Mouse (Mus musculus) adrenal gland, adult 18-20 months (tissue): Measurements from ENCODE around the gene Arhgap6. TPM values are rescaled to one million over a fixed set of nuclear protein-coding genes. Genes with fewer than 3 reads are reported as not detected.

Source experiments
- DNase-seq, 2 experiments: peaks; one replicate each; pipeline ENCODE4 v3.0.0; 2021 to 2022; ENCODE audit warnings: low spot score in 2 of 2
- total RNA-seq, 2 experiments: library from RNA; stranded (reverse); gene quantifications; 1 replicate in 1 of 2; 2 replicates in 1 of 2; pipeline ENCODE4 v1.2.3; 2021

The Arhgap6 gene
- total RNA-seq, 2 experiments from 2014 or later, result 1.7 to 2.6 TPM

DNA sequence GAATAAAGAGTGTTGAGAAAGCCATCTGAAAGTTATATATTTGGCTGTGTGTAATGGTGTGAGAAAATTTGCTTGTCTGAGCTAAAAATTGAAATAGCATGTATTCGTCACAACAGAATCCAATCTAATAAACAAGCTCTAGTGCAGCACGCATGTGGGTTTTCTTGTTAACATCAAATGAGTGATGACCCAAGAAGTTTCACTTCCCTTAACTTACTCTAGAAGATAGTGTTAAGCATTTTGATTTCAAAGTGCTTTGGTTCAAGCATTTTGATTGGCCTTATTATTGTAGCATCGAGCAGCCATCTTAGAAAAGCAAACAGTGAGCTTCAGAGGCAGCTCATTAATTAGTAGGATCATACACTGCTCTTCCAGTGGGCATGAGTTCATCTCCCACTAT lies 315.1 kb downstream of the Arhgap6 start:
- no peak for DNase-seq

DNA sequence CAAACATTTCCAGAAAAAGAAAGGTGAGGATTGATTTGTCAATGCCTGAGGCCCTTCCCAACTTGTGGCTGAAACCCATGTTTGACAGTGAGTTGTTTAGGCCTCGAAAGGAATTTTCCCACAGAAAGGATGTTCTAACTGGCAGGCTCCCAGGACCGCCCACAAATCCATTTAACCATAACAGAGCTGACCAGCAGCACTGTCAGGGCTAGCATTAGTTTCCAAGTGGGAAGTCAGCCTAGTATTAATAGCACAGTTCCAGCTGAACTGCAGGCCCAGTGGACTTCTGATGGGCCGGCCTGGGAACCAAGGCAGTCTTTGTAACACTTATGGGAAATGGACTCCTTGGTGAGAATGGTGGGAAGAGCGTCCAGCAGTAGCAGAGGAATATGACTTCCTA lies 317.8 kb downstream of the Arhgap6 start:
- DNase-seq, result no peak

DNA sequence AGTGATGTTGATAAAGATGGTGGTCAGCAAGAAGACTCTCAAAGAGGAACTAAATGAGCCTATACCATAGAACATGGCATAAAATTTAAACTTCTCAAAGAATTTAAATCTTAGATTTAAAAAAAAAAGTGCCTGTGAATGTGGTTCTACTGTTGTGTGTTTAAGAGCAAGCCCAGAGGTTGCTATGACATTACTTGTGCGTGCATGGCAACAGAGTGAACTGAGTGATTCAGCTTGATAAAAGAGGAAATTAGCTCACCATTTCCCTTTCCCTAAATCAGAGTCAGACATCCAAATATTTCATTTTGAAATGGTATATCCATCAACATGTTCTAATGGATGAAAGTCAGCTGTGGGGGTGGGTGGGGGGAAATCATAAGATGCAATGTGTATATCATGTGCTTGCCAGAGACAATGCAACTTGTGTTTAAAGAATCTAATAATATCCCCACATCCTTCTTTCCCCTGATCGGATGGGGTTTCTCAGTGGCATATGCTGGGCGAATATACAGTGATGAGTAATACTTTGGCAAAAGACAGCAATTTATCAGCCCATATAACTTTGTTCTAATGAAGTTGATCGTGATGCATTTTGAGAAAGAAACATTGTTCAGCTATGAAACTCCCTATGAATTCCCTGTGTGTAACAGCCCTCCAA lies 328.3 kb downstream of the Arhgap6 start:
- no peak for DNase-seq

DNA sequence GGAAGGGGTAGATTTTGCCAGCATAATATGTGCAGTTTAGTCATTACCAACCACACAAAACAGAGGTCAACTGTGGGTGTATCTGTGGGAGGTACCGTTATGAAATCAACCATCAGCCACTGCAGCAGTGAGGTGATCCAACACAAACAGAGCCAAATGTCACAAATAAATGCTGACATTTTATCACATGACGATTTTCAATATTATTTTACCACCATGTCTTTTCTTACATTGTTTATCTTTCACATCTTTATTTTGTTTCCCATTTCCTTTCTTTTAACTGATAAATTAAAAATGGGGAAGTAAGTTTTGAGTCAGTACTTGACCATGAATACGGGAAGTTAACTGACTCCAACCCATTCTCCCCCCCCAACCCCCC lies 328.9 kb downstream of the Arhgap6 start:
- no peak for DNase-seq

DNA sequence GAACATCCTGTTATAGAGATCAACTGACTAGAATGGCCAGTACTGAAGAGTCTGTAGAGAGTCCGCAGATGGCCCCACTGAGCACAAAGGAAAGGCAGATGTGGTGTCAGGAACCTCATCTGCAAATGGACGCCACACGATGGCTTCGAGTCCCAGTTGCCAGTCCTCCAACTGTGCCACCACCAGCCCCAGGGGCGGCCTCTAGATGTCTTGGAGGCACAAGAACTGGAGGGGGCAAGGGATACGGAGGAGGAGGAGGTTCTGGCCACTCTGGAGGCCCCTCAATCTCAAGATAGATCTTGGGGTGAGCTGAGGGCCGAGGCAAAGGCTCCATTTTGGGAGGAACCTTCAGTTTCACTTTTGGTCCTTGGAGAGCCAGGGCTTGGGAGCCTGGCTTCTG lies 344.9 kb downstream of the Arhgap6 start:
- no peak for DNase-seq

DNA sequence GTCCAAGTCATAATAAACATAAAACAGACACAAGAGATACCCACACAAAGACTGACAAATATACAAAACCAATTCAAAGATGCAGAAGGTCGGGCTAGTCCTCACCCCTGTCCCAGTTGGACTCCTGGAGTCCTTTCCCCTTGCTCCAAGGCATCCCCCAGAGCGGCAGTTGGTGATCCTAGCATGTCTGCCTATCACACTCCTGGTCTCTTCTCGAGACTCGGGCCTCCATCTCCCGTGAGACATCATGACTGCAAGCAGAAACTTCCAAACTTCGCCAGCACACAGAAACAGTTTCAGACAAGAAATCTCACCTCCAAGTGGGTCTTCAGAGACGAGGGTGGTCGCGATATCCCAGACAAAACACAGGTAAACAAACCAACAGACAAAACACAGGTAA lies 345.6 kb downstream of the Arhgap6 start:
- DNase-seq, result no peak

DNA sequence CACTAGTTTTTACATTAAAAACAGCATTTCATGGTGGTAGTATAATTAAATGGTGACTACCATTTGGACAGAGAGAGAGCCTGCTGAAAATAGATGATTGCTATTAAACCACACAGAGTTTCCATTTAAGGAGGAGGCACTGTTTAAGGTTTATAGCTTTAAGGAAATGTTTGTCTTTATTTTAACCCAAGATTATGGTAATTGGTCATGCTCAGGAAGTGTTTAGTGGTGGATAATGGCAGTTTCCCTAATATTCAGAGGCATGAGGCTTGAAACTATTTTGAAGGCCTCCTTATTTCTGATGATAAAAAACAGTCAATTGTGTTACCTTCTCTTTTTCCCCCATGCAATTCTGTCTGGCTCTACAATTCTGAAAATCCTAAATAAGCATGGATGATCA lies 358.9 kb downstream of the Arhgap6 start:
- no peak for DNase-seq

DNA sequence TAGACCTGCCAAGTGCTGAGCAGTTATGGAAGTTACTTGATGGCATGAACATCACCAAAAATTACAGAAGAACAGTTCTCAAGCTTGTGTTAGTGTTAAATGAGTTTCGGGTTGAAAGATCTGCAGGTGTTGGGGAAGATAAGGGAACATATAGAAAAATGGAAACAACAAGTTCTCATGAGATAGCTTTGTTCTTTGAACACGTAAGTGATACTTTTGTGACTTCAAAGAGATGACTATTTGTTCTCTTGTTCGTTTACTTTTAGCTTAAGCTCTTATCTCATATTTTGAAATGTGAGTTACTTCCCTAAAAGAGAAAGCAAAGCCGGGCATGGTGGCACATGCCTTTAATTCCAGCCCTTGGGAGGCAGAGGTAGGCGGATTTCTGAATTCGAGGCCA lies 363.5 kb downstream of the Arhgap6 start:
- DNase-seq, result no peak

DNA sequence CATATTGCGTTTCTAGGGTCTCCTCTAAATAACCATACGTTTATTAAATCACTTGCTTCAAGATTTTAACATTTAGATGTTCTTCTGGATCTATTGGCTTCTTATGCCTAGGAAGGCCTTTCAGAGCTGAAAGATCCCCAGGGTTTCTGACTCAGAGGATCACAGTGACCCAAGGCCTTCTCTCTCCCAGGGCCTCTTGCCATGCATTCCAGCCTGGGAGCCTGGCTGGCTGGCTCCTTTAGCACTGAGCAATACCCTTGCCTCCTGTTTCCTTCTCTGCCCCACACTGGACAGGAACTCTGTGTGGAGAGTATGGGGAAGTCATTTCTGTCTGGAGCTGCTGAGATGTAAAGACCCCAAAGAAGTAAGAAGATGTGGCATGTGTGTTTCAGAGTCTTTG lies 376.1 kb downstream of the Arhgap6 start:
- DNase-seq, result no peak

DNA sequence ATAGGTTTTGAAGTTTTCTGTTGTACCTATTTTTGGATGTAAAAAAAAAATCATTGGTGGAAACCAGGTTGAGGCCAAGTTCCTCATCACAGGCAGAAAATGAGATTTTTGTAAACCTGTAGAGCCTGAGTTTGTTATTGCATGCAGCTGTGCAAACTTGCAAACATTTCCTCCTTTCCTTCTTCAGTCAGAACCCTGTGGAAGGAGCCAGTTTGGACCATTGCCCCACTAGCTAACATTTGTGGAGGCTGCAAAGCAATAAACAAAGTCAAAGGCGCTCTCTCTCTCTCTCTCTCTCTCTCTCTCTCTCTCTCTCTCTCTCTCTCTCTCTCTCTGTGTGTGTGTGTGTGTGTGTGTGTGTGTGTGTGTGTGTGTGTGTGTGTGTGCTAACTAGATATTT lies 378.9 kb downstream of the Arhgap6 start:
- DNase-seq, result no peak

DNA sequence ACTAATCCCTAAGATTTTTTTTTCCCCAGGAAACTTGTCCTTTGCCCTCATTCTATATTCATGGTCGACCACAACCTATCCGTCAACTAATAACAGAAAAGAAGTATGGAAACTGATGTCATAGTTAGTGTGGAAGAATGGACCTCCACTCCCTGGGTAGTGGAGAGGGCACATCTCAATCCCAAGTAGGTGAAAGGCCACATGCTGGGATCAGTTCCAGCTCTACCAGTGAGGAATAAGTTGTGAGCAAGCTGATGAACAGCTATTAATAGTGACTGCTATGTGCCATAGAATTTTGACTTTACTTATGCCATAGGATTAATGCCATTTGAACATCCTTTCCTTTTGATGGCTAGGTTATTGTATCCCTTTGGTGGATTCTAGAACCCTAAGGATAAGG lies 383.7 kb downstream of the Arhgap6 start:
- DNase-seq, result no peak

DNA sequence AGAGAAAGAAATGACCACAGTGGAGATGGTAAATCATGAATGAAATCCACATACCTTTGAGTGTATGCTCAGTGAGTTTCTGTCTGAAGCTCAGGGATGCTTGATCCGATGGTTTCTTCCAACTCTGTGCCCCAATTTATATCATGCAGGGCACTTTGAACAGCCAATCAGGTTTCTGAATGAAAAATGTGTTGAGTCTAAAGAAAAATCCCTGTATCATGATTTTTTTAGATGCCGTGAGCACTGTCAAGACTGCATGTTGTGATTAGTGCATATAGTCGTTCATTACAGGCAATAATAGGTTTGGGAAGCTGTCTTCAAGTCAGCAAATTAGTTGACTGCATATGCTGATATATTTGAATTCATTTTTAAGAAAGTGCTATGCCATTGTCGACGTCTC lies 392.2 kb downstream of the Arhgap6 start, which contains the start of gene Amelx:
TSS of gene Amelx (minus strand) at position 101 of the 400 bp plus-strand sequence.
- DNase-seq, result no peak

DNA sequence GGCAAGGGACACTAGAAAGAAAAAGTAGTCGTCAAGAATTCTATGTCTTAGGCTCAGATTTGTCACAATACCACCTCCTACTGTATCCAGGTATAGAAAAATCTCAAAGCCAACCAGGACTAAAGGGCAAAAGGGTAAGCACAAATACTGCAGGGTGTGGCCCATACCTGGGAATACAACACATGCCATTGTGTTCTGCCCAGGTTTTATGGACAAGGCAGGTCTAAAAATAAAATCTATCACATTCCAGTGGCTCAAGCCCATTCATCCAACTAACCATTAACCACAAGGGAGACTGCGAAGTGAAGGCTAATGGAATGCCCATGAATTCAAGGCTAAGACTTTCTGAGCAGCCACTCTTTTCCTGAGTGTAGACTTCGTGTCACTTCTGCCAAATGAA lies 415.1 kb downstream of the Arhgap6 start:
- DNase-seq, result no peak

DNA sequence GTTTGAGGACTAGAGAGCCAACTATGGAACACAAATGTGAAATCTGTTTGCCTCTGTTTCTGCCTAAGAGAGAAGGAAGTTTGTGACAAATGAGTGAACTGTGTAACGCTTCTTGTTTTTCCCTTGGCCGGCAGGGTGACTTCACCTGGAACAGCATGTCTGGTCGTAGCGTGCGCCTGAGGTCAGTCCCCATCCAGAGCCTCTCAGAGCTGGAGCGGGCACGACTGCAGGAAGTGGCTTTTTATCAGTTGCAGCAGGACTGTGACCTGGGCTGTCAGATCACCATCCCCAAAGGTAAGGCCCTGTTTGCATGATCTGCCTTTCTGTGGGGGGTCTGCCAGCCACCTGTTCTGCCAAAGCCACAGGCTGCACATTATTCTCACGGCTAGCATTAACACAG lies 425.2 kb downstream of the Arhgap6 start:
- DNase-seq, result no peak

DNA sequence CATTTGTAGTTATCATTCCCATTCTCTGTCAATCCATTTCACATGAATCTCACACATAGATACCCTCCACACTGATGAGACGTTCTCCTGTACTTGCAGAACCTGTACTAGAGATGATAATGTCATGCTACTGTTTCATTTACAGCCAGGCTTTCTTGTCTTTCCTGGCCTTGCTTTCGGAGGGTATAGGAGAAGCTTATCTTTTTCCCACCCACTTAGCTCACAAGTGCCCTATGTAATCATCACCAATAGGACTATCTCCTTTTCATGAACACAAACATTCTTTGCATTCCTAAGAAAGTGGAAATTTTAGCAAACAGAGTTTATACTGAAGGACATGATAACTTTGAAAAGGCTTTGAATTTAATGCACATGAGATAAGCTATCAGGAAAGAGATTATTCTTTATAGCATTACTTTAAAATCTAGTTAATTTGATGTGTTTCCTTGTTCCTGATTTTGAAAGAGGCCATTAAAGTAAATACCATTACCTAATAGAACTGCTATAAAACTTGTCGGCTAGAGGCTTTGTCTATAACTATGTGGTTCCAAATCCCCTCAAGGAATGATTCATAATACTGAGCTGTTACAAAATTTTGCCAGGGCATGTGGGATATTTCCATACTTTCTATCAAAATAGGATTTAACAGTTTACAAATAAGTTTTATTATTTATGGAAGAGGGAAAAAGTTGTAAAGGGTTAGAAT lies 427.6 kb downstream of the Arhgap6 start:
- no peak for DNase-seq

DNA sequence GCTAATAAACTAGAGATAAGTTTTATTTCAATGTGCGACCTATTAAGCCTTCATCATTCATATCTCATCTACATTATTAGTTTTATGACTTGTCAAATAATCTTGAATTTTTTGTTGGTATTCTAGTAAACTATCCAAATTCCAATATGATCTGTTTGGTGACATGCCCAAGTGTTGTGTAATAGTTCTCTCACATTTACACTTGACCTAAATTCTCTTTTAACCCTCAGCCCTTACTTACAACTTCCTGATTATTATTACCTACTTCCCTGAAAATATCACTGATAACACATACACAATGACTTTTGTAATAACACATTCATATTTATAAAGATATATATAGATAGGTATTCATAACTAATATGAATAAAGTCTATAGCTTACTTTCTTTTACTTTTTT lies 461.0 kb downstream of the Arhgap6 start:
- DNase-seq, result no peak

DNA sequence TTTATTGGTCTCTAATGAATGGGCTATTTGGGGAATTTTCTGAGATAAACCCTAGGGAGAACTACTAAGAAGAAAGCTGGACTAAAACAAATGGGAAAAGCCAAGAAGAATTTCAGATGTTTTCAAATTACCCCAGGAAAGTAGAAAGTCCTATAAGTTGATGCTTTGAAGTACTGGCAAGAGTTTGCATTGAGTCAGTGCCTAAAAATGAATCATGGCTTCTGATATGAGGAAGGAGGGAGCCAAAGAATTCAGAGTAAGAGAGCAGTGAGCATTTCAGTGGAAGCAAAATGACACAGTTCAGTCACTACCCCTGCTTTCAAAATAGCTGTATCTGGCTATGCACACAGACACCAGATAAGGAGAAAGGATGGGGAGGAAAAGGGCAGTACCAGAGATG lies 461.8 kb downstream of the Arhgap6 start:
- no peak for DNase-seq

DNA sequence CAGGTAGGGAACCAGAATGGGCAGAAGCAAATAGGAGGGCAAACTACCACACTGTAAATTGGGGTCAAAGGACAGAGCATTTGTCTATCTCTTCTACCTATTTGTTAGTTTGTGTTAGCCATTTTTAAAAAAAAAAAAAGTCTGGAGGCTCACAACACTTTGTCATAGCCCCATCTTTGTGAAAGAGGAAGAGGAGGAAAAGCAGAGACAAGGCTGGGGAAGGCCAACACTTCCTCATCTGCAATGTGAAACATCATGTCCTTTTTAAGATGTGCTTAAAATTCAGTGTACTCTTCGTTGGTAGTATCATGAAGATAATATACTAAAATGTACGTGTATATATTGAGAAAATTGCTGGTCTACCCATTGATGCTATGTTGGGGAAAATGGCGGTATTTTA lies 466.1 kb downstream of the Arhgap6 start:
- no peak for DNase-seq

DNA sequence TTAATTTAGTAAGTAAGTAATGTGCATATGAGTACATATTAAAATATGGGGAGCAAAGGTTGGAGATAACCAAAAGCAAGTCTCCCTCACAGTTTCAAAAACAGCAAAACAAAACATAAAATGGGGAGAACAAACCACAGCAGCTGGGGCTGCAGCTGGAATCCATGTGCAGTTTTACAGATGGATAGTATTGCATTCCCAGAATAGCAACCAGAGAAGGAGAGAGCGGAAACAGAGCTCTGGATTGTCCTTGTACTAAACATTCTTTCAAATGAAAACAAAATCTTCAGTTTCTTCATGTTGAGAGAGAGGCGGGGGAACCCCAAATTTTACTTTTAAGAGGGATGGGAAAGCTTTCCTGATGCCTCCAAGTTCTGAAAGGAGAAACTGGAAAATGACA lies 467.3 kb downstream of the Arhgap6 start:
- no peak for DNase-seq

DNA sequence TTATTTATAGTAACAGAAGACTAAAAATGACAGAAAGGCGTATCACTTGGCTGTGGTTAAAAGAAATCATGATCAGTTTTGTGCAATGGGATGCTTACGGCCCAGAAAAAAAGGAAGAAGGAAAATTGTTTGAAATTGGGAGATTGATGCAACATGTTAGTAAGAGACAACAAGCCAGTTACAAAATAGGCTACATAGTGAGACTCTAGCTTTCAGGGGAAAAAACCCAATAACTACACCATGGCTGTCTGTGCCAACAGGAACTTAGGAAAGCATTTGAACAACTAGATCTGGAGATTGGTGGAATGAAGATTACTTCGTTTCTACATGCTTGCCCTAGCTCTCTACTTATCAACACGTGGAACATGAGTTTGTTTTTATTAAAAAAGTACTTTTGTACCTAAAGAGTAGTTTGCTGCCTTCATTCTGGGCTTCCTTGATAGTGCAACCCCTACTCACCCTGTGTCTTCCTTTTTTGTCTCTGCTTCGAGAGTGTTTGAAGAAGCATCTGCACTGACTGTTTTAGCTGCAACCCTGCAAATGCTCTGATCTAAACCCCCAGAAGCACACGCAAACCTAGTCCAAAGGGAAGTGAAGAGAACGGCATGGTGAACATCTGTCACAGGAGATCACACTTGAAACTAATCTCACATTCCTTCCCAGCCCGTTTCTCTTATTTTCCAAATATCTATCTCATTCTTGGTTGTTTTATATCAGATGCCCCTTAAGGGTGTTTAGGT lies 468.7 kb downstream of the Arhgap6 start:
- no peak for DNase-seq

DNA sequence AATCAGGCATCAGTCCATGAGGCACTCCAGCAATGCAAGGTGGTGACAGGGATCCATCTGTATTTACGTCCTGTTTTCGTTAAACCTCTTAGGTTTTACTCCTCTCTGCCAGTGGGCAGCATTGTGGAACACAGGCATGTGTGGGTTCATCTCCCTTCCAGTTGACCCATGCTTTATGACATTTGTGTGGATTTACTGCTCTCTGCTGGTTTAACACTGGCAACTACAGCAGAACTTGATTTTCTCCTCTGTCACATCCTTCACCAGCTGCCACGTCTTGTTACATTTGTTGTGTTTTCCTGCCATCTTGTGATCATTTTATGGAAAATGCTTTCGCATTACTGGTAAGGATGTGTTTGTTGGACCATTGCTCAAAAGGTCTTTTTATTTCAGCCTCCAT lies 504.7 kb downstream of the Arhgap6 start:
- DNase-seq, result no peak

DNA sequence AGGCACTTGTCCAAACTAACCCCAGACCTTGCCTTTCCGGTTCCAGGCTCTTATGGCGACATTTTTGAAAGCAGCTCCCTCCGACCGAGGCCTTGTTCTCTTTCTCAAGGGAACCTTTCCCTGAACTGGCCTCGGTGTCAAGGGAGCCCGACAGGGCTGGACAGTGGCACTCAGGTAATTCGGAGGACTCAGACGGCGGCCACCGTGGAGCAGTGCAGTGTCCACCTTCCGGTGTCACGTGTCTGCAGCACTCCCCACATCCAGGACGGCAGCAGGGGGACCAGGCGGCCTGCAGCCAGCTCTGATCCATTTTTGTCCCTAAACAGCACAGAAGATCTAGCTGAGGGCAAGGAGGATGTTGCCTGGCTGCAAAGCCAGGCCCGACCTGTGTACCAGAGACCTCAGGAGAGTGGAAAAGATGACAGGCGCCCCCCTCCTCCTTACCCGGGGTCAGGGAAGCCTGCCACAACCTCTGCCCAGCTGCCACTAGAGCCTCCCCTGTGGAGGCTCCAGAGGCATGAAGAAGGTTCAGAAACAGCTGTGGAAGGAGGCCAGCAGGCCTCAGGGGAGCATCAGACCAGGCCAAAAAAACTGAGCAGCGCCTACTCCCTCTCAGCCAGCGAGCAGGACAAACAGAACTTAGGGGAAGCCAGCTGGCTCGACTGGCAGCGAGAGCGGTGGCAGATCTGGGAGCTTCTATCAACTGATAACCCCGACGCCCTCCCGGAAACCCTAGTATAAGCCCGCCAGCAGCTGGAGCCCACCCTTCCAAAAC lies 507.6 kb downstream of the Arhgap6 start:
- DNase-seq, result peak in 1 of 2 experiments; percentile 25
